Mouse (Mus musculus) brain, embryonic 18.5 days (tissue): ENCODE measurements at regions not wholly inside any gene's neighbourhood (a gene's known extent, or its start where the extent isn't known, plus 50 kb on each side); places are given as distances from the start of the nearest gene placed in this dataset.
"Not testable (repeated sequence)": the region's sequence is repeated elsewhere in the genome, so short reads cannot be mapped to it uniquely, and the experiment has no call there.

Experiments used
- DNase-seq: peaks from one replicate; pipeline ENCODE4 v3.0.0-alpha.2; 2012; ENCODE audit warnings: low read depth, low spot score

DNA sequence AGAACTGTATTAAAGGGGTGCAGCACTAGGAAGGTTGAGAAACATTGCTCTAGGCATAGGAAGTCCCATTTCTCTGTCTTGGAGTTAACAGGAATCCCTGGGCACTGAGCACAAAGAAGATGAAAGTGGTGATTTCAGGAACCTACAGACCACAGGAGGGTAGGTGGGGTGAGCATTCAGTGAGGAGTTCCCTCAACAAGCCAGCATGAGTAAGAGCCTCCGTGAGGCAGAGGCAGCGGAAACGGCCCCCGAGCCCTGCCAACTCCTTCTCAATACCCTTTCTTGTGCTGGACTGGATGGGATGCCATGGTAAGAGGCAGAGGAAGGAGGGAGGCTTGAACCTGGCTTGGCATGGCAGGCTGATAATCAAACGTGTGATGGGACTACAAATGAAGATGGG lies 347.2 kb downstream of the Sox9 start:
- no peak for DNase-seq

GRCm38 (mm10) chr11:113129975-113130374 lies 348.0 kb downstream of the Sox9 start:
- DNase-seq = no peak

GRCm38 (mm10) chr11:113132078-113133064 lies 350.3 kb downstream of the Sox9 start:
- DNase-seq = no peak

- DNase-seq = no peak
Observed at GRCm38 (mm10) chr11:113133407-113133806, 351.4 kb downstream of the Sox9 start.

DNA sequence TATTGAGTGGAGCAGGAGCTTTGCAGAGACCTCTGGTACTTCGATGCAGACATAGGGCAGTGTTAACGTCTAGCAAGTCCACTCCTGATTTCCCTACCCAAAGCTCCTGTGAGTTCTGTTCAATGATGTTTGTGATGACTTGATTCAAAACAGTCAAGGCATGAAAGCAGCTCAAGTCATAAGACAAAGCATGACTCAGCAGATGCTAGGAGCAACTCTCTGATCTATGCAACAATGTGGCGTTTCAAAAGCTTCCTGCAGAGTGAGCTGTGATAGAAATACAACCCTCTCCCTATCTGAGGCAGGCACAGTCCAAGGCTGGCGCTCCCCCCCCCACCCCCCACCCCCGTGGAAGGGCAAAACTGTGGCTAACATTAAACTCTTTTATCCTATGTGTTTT lies 353.2 kb downstream of the Sox9 start:
- DNase-seq = no peak

GRCm38 (mm10) chr11:113138462-113138861 lies 356.4 kb downstream of the Sox9 start:
- DNase-seq = no peak

DNA sequence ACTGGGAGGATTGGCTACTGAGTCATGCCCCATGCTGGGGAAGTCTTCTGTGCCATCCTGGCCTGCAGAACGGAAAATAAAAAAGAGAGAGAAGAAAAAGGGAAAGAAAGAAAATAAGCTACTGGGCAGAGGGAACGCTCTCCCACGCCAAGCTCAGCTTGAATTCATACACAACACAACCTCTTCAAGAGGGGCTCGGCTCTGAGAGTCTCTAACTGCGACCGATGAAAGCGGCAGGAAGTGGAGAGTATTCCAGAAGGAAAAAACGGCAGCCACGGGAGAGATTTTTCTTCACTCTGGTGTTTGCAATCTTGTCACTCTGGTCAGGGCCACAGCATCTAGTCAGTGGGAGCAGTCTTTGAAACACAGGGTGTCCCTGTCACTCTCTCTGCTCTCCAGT lies 358.6 kb downstream of the Sox9 start:
- no peak for DNase-seq

- no peak for DNase-seq
Observed at GRCm38 (mm10) chr11:113142816-113143215, 360.8 kb downstream of the Sox9 start.

DNA sequence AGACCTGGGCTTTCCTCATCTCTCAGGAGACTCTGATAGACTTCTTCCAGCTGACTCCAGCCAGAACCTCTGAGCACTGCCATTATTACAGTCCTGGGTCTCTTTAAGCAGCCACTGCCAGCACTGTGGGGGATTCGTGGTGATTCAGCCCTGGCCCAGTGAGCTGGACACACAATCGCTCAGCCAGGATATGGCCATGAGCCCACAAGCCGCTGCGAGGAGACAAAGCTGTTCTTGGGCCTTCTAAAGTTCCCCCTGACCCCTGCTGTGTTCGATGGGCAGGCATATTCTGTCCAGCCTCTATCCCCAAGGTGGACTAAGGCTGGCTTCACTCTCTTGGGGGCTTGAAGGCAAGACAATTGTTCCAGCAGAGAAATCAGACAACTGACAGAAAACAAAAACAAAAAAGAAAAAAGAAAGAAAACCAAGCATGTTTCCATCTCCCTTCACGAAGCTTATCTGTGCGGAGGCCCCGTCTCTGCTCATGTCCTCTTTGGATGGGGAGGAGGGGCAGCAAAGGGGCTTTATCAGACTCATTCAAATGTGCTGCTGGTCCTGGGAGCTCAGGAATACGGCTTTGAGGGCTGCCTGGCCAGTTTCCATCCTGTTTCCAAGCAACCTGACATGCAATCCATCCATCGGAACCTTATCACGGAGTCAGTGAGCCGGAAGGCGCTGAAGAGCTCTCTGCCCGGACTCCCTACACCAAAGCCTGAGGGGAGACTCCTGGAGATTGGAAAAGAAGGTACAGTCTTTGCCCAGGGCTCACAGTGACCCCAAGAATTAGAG lies 362.0 kb downstream of the Sox9 start:
- no peak for DNase-seq

GRCm38 (mm10) chr11:113145721-113146120 lies 363.7 kb downstream of the Sox9 start:
- DNase-seq = no peak

GRCm38 (mm10) chr11:113146762-113147161 lies 364.7 kb downstream of the Sox9 start:
- DNase-seq = no peak

DNA sequence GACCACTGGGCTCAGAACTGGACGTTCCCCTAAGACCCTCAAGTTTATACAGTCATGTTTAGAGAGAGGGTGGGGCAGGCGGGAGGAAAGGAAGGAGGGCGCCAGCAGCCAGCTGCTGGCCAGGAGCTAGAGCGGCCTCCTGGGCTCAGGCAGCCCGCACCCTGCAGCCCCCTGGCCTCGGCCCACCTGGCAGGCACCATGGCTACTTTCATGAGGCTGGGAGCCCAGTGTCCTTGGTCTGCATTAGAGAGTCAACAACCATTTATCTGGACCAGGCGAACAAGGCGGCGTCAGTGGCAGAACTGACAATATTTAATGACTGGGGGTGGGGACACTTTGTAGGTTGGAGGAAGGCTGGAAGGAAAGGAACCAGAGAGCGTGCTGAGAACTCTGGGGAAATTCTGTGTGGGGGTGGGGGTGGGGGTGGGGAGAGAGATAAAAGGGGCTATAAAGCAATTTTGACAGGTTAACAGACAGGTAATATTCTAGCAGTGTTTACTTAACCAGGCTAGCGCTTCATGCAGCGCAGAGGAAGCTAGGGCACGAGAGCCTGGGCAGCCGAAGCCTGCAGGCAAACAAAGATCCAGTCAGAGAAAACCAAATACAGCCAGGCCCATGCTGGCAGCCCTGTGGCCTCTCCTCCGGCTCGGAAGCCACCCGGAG lies 365.6 kb downstream of the Sox9 start:
- no peak for DNase-seq

DNA sequence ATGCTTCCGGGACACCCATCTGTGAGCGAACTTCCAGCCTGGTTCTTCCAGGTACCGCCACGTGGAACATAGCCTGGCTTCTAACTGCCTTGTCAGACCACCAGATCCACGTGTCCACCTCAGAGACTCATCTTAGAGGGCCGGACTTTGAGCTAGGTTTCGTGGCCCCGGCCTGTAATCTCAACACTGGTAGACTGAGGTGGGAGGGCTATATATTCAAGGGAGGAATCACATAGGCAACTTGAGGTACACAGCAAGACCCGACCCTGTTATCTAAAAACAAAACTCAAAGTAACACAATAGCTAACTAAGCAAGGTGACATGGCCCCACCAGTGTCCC lies 366.1 kb downstream of the Sox9 start:
- no peak for DNase-seq

DNA sequence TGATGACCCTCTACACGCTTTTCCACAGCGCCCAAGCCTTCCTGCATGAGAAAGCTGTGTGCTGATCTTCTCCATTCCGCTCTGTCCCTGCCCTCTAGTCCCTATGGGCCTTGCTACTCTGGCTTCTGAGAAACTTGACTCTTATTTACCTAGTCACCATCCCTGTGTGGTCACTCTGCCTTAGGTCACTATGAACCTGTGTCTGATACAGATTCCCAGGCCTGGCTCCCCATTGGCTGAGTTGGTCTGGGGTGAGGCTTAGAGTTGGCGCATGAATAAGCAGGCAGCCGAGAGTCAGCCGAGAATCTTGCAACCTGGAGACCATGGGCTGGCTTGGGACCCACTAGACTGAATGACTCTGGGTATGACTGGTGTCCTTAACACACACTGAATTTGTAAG lies 373.5 kb downstream of the Sox9 start:
- no peak for DNase-seq

- DNase-seq = no peak
Observed at GRCm38 (mm10) chr11:113163941-113164340, 381.9 kb downstream of the Sox9 start.

GRCm38 (mm10) chr11:113164510-113164909 lies 382.5 kb downstream of the Sox9 start:
- no peak for DNase-seq

DNA sequence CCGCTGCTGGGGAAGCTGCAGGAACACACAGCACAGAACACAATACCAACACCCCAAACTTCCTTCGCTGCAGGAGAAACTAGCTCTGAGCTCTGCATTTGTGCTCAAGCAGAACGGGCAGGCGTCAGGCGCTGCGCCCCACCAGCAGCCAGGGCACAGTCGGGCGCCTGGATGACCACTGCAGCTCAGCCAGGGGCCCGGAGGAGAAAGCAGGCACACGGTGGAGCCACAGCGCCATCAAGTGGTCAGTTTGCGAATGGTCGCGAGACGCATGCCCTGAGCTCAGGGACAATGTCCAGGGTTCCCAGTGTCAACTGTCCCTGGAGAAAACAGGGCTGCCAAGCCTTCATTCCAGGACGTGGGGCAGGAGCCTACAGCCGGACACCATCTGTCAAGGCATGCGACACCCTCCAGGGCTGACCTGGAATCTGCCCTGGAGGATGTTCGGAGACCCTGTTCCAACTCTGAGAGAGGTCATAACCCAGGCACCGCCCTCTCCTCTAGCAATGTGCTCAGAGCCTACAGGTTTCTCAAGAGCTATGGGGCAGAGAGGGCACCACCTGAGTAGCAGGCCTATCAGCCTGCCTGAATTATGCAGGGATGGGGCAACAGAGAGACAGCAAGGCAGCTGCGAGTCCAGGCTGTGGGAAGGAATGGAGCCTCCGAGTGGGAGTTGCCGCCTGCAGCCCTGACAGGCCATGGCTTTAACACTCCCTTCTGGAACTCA lies 383.2 kb downstream of the Sox9 start:
- DNase-seq = no peak

DNA sequence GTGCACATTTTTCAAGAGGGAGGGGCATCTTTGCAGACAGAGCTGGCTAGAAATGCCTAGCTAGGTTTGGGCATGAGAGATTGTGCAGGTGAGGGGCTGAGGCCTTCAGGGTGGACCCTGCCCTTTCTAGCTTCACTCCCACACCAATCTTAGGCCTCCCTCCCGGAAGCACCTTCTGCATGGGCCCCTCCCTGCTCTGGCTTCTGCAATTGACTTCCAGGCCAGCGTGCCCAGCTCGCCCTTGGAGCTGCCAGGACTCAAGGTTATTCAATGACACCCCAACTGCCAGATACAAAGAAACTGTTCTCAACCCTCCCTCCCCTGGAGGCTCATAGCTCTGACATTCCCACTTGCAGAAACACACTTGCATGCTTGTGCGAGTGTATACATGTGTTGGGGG lies 384.5 kb downstream of the Sox9 start:
- DNase-seq = no peak

DNA sequence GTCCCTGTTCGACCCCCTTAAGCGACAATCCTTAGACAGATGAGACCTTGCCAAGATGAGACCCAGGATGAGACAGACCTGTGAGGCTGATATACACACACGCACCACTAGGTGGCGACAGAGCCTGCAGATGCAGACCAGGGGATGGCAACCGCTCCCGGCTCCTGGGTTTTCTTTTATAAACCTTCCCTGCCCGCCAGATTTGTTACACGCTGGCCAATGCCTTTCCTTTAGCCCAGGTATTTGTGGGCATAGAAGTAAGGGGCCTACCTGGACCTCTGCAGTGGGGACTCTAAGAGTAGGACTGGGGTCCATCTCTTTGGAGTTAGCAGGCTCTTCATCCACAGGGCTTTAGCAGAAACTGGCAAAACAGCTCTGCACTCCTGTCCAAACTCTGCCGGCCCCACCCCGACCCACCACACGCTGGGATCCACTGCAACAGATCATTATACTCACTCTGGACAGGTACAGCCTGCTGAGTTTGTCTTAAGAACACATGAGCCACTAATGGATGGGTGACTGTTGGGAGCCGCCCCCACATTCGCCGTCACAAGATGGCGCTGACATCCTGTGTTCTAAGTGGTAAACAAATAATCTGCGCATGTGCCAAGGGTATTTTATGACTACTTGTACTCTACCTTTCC lies 390.6 kb downstream of the Sox9 start:
- DNase-seq = no peak

DNA sequence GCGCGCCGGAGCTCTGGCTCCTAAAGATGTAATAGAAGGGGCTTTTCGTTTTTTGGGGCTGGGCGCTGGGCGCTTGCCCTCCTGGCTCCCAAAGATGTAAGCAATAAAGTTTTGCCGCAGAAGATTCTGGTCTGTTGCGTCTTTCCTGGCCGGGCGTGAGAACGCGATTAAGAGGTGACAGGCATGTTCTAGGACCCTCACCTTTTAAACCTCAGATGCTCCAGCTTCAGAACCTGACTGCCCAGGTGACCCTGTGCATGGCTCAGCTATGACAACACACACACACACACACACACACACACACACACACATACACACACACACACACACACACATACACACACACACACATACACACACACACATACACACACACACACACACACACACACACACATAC lies 391.3 kb downstream of the Sox9 start:
- DNase-seq = not testable (repeated sequence)

GRCm38 (mm10) chr11:113174011-113174507 lies 392.0 kb downstream of the Sox9 start:
- no peak for DNase-seq
